Mouse (Mus musculus): ENCODE measurements around the gene Ulk4.

DNA sequence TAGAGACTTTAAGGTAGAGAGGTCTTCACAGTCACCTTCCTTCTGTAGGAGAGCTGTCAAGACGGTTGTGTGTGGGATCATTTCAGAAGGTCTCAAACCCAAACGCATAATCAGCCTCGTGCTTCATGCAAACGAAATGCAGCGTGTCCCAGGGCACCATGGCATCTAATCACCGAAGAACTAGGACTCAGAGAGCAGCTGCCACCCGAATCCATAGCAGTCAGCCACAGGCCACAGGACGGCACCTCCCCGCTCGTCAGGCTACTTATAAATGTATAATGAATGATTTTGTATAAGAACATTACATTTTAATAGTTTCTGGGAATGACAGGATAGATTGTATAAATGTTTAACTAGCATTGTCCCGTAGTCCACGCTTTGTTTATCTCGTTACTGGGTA is 257.1 kb downstream of the Ulk4 start:
- TF ChIP-seq CTCF (IDR thresholded peaks at IDR 0.05; ENCODE audit: control insufficient read depth, insufficient read depth, insufficient read length): no peak
- no peak for TF ChIP-seq MAX (IDR thresholded peaks at IDR 0.05)
- no peak for TF ChIP-seq USF1 (IDR thresholded peaks at IDR 0.05; ENCODE audit: low read depth)
- TF ChIP-seq MYOG (IDR thresholded peaks at IDR 0.05; ENCODE audit: control insufficient read depth, extremely low read depth, insufficient read length): no peak
- no peak for TF ChIP-seq CEBPB (IDR thresholded peaks at IDR 0.05; ENCODE audit: low read depth)

Data from C2C12 (cell line).